Mouse (Mus musculus) lung, embryonic 16.5 days (tissue): ENCODE data around the gene Cep63. TPM values are rescaled to one million over a fixed set of nuclear protein-coding genes. Genes with fewer than 3 reads are reported as not detected.

Source experiments
- ATAC-seq: fragments of 200-750 bp; cut with Nextera tagmentation; 2 replicates; pipeline ENCODE4 v1.8.0; 2017; ENCODE audit warnings: low read depth, mild to moderate bottlenecking, moderate library complexity
- H3K27ac ChIP-seq: fragments of 300-500 bp; sonication (generic); 2 replicates; pipeline ENCODE4 v1.5.1; 2014; ENCODE audit warnings: mild to moderate bottlenecking, control low read depth, low read length
- H3K27me3 ChIP-seq: fragments of 300-500 bp; sonication (generic); 2 replicates; pipeline ENCODE4 v1.6.1; 2014; ENCODE audit warnings: low read depth, low read length, mixed read lengths; ENCODE audit not compliant: control insufficient read depth, insufficient read depth
- H3K36me3 ChIP-seq: fragments of 300-500 bp; sonication (generic); 2 replicates; pipeline ENCODE4 v1.6.1; 2014; ENCODE audit warnings: low read length; ENCODE audit not compliant: control insufficient read depth, insufficient read depth
- H3K4me1 ChIP-seq: fragments of 300-500 bp; sonication (generic); replicated peaks from 2 replicates; pipeline ENCODE4 v1.6.1; 2014; ENCODE audit warnings: low read length, mixed read lengths; ENCODE audit not compliant: control insufficient read depth, insufficient read depth
- H3K4me2 ChIP-seq: fragments of 300-500 bp; sonication (generic); 2 replicates; pipeline ENCODE4 v1.6.1; 2014; ENCODE audit warnings: low read depth, low read length, control low read depth
- H3K4me3 ChIP-seq: fragments of 300-500 bp; sonication (generic); 2 replicates; pipeline ENCODE4 v1.5.1; 2014; ENCODE audit warnings: mild to moderate bottlenecking, low read length, control low read depth
- H3K9ac ChIP-seq: fragments of 300-500 bp; sonication (generic); 2 replicates; pipeline ENCODE4 v1.6.1; 2014; ENCODE audit warnings: low read length, control low read depth
- H3K9me3 ChIP-seq: fragments of 300-500 bp; sonication (generic); 2 replicates; pipeline ENCODE4 v1.6.1; 2016; ENCODE audit warnings: low read length; ENCODE audit not compliant: control insufficient read depth
- WGBS: fragments of 180-500 bp; shearing (Covaris S2); extraction: QIAGEN DNeasy Blood & Tissue Kit; methylation state at CpG from one replicate; pipeline ENCODE4 v1.1.7; 2014; 5-methylcytosine and 5-hydroxymethylcytosine counted together
- polyA plus RNA-seq: library from polyadenylated mRNA; unstranded; fragments of >200 nt; fragmentation: Nextera tagmentation; extraction: Ambion mirVana; gene quantifications from 2 replicates; pipeline ENCODE4 v1.2.1, GENCODE M21; 2015

The Cep63 gene
- 55.4 and 58.8 TPM in 2 replicates for polyA plus RNA-seq

- Histone ChIP-seq H3K4me3 (peak within 1 kb of the TSS; percentile 96), H3K4me1 (peaks cover 20% of the 10 kb centered on the region), H3K9ac (peak within 1 kb of the TSS; percentile 99), H3K9me3 (no peaks in the 10 kb centered on the region), H3K36me3 (no peaks in the 10 kb centered on the region), H3K27ac (peak within 1 kb of the TSS; percentile 97), H3K4me2 (peak within 1 kb of the TSS; percentile 59), H3K27me3 (no peaks in the 10 kb centered on the region)
- ATAC-seq, result peak; percentile 96
- WGBS, result under 1% methylated on average over 73 of the region's 84 CpGs
Measured at GRCm38 (mm10) chr9:102625983-102626838, at the start of gene Cep63, which contains the start of gene Anapc13. Gene Cep63, minus strand, starts transcription at chr9:102626534. Gene Anapc13, plus strand, starts transcription at chr9:102626296.

- no peak overlapping the region for H3K4me2 ChIP-seq
- no peak overlapping the region for H3K27ac ChIP-seq
- no peaks in the 10 kb centered on the region for H3K9me3 ChIP-seq
- H3K27me3 ChIP-seq, result no peaks in the 10 kb centered on the region
- ATAC-seq, result no peak
- no peaks in the 10 kb centered on the region for H3K36me3 ChIP-seq
- WGBS, result 68% methylated on average over 5 of the region's 5 CpGs
- no peak overlapping the region for H3K4me3 ChIP-seq
- no peaks in the 10 kb centered on the region for H3K4me1 ChIP-seq
- no peak overlapping the region for H3K9ac ChIP-seq
Measured at GRCm38 (mm10) chr9:102675922-102676321, 49.6 kb upstream of the Cep63 start.

GRCm38 (mm10) chr9:102673381-102673780 lies 47.0 kb upstream of the Cep63 start:
- no peaks in the 10 kb centered on the region for H3K27me3 ChIP-seq
- H3K4me2 ChIP-seq, result no peak overlapping the region
- ATAC-seq, result no peak
- H3K4me1 ChIP-seq, result no peaks in the 10 kb centered on the region
- no peak overlapping the region for H3K9ac ChIP-seq
- no peaks in the 10 kb centered on the region for H3K9me3 ChIP-seq
- no peaks in the 10 kb centered on the region for H3K36me3 ChIP-seq
- no peak overlapping the region for H3K27ac ChIP-seq
- no peak overlapping the region for H3K4me3 ChIP-seq
- WGBS, result 51% methylated on average over 7 of the region's 7 CpGs

- ATAC-seq, result no peak
- no peak overlapping the region for H3K27ac ChIP-seq
- no peak overlapping the region for H3K9ac ChIP-seq
- 63% methylated on average over 12 of the region's 12 CpGs for WGBS
- H3K27me3 ChIP-seq, result no peaks in the 10 kb centered on the region
- H3K36me3 ChIP-seq, result no peaks in the 10 kb centered on the region
- no peaks in the 10 kb centered on the region for H3K4me1 ChIP-seq
- no peak overlapping the region for H3K4me3 ChIP-seq
- H3K9me3 ChIP-seq, result no peaks in the 10 kb centered on the region
- no peak overlapping the region for H3K4me2 ChIP-seq
Measured at GRCm38 (mm10) chr9:102668906-102669305, 42.6 kb upstream of the Cep63 start.

GRCm38 (mm10) chr9:102668115-102668514 lies 41.8 kb upstream of the Cep63 start:
- H3K27ac ChIP-seq, result no peak overlapping the region
- H3K4me3 ChIP-seq, result no peak overlapping the region
- WGBS, result 26% methylated on average over 6 of the region's 6 CpGs
- H3K27me3 ChIP-seq, result no peaks in the 10 kb centered on the region
- no peak overlapping the region for H3K4me2 ChIP-seq
- no peaks in the 10 kb centered on the region for H3K36me3 ChIP-seq
- no peak for ATAC-seq
- H3K9me3 ChIP-seq, result no peaks in the 10 kb centered on the region
- no peak overlapping the region for H3K9ac ChIP-seq
- no peaks in the 10 kb centered on the region for H3K4me1 ChIP-seq

GRCm38 (mm10) chr9:102656355-102657095 lies 30.2 kb upstream of the Cep63 start:
- 44% methylated on average over 8 of the region's 8 CpGs for WGBS
- H3K27ac ChIP-seq, result peak overlapping the region; percentile 91

GRCm38 (mm10) chr9:102651199-102651720 lies 24.9 kb upstream of the Cep63 start:
- H3K9me3 ChIP-seq, result no peaks in the 10 kb centered on the region; the same call in 1 of the 2 replicates
- H3K4me2 ChIP-seq, result no peak overlapping the region
- 46% methylated on average over 6 of the region's 6 CpGs for WGBS
- H3K9ac ChIP-seq, result no peak overlapping the region
- H3K27me3 ChIP-seq, result no peaks in the 10 kb centered on the region
- H3K36me3 ChIP-seq, result no peaks in the 10 kb centered on the region
- no peak overlapping the region for H3K27ac ChIP-seq
- H3K4me3 ChIP-seq, result no peak overlapping the region
- peaks cover 20% of the 10 kb centered on the region for H3K4me1 ChIP-seq
- ATAC-seq, result no peak

More at GRCm38 (mm10) chr9:102656355-102657095, 30.2 kb upstream of the Cep63 start:
- no peaks in the 10 kb centered on the region for H3K27me3 ChIP-seq
- H3K4me1 ChIP-seq, result peaks cover 6% of the 10 kb centered on the region
- peak; percentile 90 for ATAC-seq
- no peak overlapping the region for H3K4me3 ChIP-seq
- H3K9ac ChIP-seq, result no peak overlapping the region
- peak overlapping the region; percentile 41 for H3K4me2 ChIP-seq
- H3K36me3 ChIP-seq, result no peaks in the 10 kb centered on the region
- no peaks in the 10 kb centered on the region; the same call in 1 of the 2 replicates for H3K9me3 ChIP-seq

GRCm38 (mm10) chr9:102650637-102651036 lies 24.3 kb upstream of the Cep63 start:
- ATAC-seq, result no peak
- Histone ChIP-seq H3K4me3 (no peak overlapping the region), H3K4me1 (peaks cover 16% of the 10 kb centered on the region), H3K27me3 (no peaks in the 10 kb centered on the region), H3K27ac (no peak overlapping the region), H3K9ac (no peak overlapping the region), H3K4me2 (no peak overlapping the region), H3K9me3 (no peaks in the 10 kb centered on the region; the same call in 1 of the 2 replicates), H3K36me3 (no peaks in the 10 kb centered on the region)
- WGBS, result 35% methylated on average over 7 of the region's 7 CpGs
